Mouse (Mus musculus) layer of hippocampus, adult 2 months (tissue): ENCODE measurements around the gene Syne1. TPM values are rescaled to one million over a fixed set of nuclear protein-coding genes. Genes with fewer than 3 reads are reported as not detected.
A peak's percentile ranks its signal among the peaks of the same experiment; 100 is the strongest.

Experiments
- DNase-seq, 2 experiments: peaks; one replicate each; pipeline ENCODE4 v3.0.0; 2022; ENCODE audit warnings: low spot score in 2 of 2
- H3K27ac ChIP-seq: fragments of 200-600 bp; 2 replicates; pipeline ENCODE4 v1.8.1; 2022
- H3K4me3 ChIP-seq: fragments of 200-600 bp; 2 replicates; pipeline ENCODE4 v1.8.1; 2022; ENCODE audit warnings: mild to moderate bottlenecking
- CTCF ChIP-seq: fragments of 200-600 bp; conservative IDR thresholded peaks from 2 replicates; pipeline ENCODE4 v1.8.1; 2022; ENCODE audit warnings: antibody characterized with exemption, mild to moderate bottlenecking, moderate library complexity
- total RNA-seq, 2 experiments: library from RNA; stranded (reverse); gene quantifications; 2 replicates each; pipeline ENCODE4 v1.2.3; 2021

Gene Syne1
- total RNA-seq, 2 experiments from 2014 or later: 307 to 317 TPM

DNA sequence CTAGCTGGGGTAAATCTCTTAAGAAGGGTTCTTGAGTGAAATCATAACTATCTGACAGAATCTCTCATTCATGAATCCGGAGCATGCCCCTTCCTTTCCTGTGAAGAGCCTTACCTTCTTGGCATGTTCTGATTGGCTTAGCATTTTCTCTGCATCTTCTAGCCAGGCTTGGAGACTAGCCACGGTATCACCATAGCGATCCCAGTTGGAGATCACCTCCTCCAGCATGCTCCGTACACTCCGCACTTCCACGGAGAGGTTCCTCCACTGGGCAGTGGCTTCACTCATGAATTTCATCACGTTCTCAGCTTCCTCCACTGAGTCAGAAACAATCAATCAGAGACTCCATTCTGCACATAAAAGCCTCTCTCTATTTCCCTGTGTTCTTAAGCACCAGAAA is 190.7 kb downstream of the Syne1 start:
- H3K27ac ChIP-seq: peak overlapping the region; percentile 81
- TF ChIP-seq CTCF: no peak
- DNase-seq: no peak
- peak overlapping the region; percentile 14; the same call in 1 of the 2 replicates for H3K4me3 ChIP-seq

DNA sequence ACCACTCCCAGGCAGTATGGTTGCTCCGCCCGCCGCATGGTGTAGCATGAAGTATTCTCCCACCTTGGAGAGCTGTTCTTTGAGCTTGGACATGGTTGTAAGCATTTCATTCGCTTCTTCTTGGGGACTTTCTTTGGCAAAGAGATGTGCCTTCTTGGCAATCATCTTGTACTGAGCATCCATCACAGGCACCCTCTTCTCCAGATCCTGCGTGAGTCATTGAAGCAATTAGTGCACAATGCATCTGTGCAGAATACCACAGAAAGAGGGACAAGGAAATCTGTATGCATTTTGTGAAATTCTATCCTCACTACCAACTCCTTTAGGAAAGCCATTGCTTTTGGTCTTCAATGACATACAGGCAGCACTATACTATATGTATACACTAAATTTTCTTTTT is 194.7 kb downstream of the Syne1 start:
- Histone ChIP-seq H3K27ac (no peak overlapping the region; the same call in 1 of the 2 replicates), H3K4me3 (no peak overlapping the region)
- TF ChIP-seq CTCF: no peak
- DNase-seq: peak in 1 of 2 experiments; percentile 26

- no peak for TF ChIP-seq CTCF
- DNase-seq: no peak
- Histone ChIP-seq H3K27ac (no peak overlapping the region), H3K4me3 (no peak overlapping the region)
Observed at GRCm38 (mm10) chr10:5353390-5353789, 197.9 kb downstream of the Syne1 start.

DNA sequence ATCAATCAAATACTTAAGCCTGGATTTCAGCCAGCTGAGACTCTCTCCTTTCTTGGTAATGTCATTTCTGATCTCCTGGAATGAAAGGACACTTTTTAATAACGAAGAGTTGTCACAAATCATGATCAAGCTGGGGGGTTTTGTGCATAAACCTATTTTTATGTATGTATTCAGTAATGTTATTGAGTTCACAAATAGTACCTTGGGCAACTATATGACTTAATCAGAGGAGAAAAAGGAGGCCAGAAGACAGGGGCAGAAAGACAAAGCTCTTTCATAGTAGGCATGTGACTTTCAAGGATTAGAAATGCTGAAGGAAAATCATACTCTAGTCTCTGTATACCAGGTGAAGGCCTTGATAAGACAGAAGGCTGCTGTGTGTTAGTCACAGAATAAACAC is 204.4 kb downstream of the Syne1 start:
- no peak for TF ChIP-seq CTCF
- H3K27ac ChIP-seq: no peak overlapping the region
- no peak for DNase-seq
- H3K4me3 ChIP-seq: no peak overlapping the region

GRCm38 (mm10) chr10:5343211-5343610 is 208.1 kb downstream of the Syne1 start:
- no peak for DNase-seq
- TF ChIP-seq CTCF: no peak
- Histone ChIP-seq H3K4me3 (no peak overlapping the region), H3K27ac (no peak overlapping the region)

DNA sequence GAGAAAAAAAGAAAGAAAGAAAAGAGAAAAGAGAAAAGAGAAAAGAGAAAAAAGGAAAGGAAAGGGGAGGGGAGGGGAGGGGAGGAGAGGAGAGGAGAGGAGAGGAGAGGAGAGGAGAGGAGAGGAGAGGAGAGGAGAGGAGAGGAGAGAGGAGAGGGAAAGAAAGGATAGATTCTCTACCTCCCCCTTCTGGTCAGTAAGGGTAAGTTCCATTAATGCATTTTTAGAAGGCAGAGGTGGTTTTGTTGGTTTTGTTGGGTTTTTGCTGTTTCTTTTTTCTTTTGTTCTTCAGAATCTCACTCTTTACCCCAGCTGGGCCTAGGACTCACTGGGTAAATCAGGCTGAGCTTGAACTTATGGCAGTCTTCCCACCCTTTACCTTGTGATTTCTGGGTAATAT is 214.9 kb downstream of the Syne1 start:
- DNase-seq: no peak
- Histone ChIP-seq H3K4me3 (no peak overlapping the region), H3K27ac (no peak overlapping the region)
- TF ChIP-seq CTCF: peak; percentile 66

GRCm38 (mm10) chr10:5332801-5333200 is 218.5 kb downstream of the Syne1 start:
- 0 out of 2 replicates have a peak overlapping the region, but pooled peaks have one; percentile 2 for H3K27ac ChIP-seq
- DNase-seq: peak in 1 of 2 experiments; percentile 14
- H3K4me3 ChIP-seq: no peak overlapping the region
- TF ChIP-seq CTCF: no peak

- Histone ChIP-seq H3K27ac (no peak overlapping the region), H3K4me3 (no peak overlapping the region)
- TF ChIP-seq CTCF: no peak
- no peak for DNase-seq
Observed at GRCm38 (mm10) chr10:5326716-5327115, 224.6 kb downstream of the Syne1 start.

DNA sequence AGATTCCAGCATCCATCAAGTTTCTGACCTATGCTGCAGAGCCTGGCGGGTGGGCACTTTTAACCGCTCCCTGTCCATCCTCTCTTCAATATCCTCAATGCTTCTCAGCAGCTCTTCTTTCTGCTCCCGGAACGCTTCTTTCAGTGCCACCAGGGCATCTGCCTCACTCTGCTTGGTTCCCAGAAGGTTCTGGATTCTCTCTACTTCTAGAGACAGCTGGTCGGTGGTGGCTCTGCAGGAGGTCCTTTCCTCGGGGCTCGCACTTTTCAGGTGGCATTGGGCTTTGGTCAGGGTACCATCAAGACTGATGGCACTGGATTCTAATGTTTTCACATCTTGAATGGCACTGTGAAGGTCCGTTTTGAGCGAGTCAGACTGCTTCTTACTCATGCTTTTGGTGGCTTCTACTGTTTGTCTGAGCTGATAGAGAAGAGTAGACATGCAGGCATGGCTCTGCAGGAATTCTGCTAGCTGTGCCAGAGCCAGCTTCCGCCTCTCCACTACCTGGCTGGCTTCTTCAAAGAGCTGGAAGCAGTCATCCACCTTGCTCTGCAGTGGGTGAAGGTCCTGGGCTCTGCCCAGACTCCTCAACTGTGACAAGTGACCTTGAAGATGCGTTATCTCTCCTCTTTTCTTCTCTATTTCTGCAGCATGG is 227.4 kb downstream of the Syne1 start:
- Histone ChIP-seq H3K27ac (no peak overlapping the region), H3K4me3 (no peak overlapping the region)
- TF ChIP-seq CTCF: no peak
- no peak for DNase-seq

DNA sequence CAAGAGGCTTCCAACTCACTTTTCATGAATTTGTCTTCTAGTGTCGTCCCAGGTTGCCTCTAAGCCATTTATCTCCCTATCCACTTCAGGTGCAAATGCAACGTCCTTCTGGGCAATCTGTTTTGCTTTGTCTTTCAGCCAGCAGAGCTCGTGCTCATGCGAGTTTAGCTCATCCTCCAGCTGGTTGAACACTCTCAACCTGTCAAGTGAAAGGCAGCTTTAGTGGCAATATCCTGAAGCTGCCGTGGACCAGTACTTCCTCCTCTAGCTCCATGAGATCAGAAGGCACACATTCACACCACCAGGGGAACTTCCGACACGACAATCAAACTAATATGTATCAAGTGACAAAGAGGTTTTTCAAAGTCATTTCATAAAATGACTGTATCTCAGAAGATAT is 228.7 kb downstream of the Syne1 start:
- peak; percentile 31 for TF ChIP-seq CTCF
- DNase-seq: no peak
- Histone ChIP-seq H3K4me3 (no peak overlapping the region), H3K27ac (no peak overlapping the region)

DNA sequence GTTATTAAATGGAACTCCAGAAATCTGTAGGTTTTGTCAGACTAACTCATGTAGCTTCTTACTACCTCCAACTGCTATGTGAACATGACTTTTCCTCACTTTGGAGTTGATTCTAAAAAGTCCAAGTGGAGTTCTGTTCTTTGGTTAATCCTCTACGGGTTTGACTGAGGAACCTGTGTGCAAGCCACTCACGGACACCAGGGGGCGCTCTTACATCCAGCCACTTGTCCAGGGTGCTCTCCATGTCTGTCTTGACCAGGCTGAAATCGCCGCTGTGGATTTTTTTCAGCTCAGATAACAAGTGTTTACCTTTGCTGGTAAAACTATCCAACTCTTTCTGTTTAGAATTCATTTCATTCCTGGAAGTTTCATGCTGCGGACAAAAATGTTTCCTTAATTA is 233.7 kb downstream of the Syne1 start:
- peak; percentile 60 to 77 for DNase-seq
- H3K4me3 ChIP-seq: no peak overlapping the region
- no peak overlapping the region for H3K27ac ChIP-seq
- peak; percentile 98 for TF ChIP-seq CTCF

DNA sequence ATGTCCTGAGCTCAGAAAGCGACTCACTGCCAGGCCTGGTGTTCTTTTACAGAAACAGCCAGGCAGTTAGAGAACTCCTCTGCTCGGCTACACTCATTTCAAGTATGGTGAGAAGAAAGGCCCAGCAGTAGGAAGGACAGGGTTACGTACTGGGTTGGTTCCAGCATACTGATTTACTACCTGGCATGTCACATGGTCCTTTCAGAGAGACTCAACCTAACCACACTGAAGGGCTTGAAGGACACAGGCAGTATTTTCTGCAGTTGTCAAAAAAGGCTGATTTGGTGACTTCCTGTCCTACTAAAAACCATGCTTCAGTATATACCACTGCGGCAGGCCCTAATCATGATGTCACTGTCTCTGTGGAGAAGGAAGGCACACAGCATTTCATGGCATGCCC is 238.8 kb downstream of the Syne1 start:
- DNase-seq: no peak
- Histone ChIP-seq H3K27ac (0 out of 2 replicates have a peak overlapping the region, but pooled peaks have one; percentile 29), H3K4me3 (no peak overlapping the region)
- TF ChIP-seq CTCF: no peak

- DNase-seq: peak; percentile 18 to 23
- Histone ChIP-seq H3K27ac (peak overlapping the region; percentile 63; the same call in 1 of the 2 replicates), H3K4me3 (no peak overlapping the region)
- TF ChIP-seq CTCF: no peak
Observed at GRCm38 (mm10) chr10:5309961-5310713, 241.1 kb downstream of the Syne1 start.

- no peak overlapping the region for H3K4me3 ChIP-seq
- TF ChIP-seq CTCF: no peak
- H3K27ac ChIP-seq: peak overlapping the region; percentile 62; the same call in 1 of the 2 replicates
- DNase-seq: no peak
Observed at GRCm38 (mm10) chr10:5309398-5309797, 241.9 kb downstream of the Syne1 start.
